ENCODE assay signal across 23 mouse cellular contexts in genomic region chr14:32027218-32027617, GRCm38 (mm10). TPM values are rescaled to one million over a fixed set of nuclear protein-coding genes. Genes with fewer than 3 reads are reported as not detected.
"Had no signal": no experiment of that assay in that cellular context is flagged by ENCODE, and none has a peak within 500 bp of the region (broad histone marks: within the 10 kb centered on the region; RNA-seq: fewer than 3 reads in every experiment).

No protein-coding gene starts in this region.

- H3K9ac ChIP-seq: limb, embryonic 13.5 days; liver, embryonic 12.5 days; liver, embryonic 15.5 days; lung, embryonic 15.5 days; midbrain, embryonic 13.5 days; neural tube, embryonic 15.5 days; stomach, embryonic 15.5 days had no signal

- H3K27ac ChIP-seq: limb, embryonic 13.5 days; liver, embryonic 12.5 days; liver, embryonic 15.5 days; lung, embryonic 15.5 days; midbrain, embryonic 10.5 days; midbrain, embryonic 13.5 days; neural tube, embryonic 15.5 days; stomach, embryonic 15.5 days had no signal

- H3K36me3 ChIP-seq: limb, embryonic 13.5 days; liver, embryonic 12.5 days; liver, embryonic 15.5 days; lung, embryonic 15.5 days; midbrain, embryonic 10.5 days; midbrain, embryonic 13.5 days; neural tube, embryonic 15.5 days; stomach, embryonic 15.5 days had no signal

- H3K27me3 ChIP-seq: midbrain, embryonic 13.5 days; neural tube, embryonic 15.5 days had no signal

- H3K4me3 ChIP-seq: limb, embryonic 13.5 days; liver, embryonic 12.5 days; liver, embryonic 15.5 days; lung, embryonic 15.5 days; midbrain, embryonic 10.5 days; midbrain, embryonic 13.5 days; myocyte; neural tube, embryonic 15.5 days; stomach, embryonic 15.5 days had no signal

- H3K4me2 ChIP-seq: limb, embryonic 13.5 days; liver, embryonic 12.5 days; liver, embryonic 15.5 days; lung, embryonic 15.5 days; midbrain, embryonic 13.5 days; neural tube, embryonic 15.5 days; stomach, embryonic 15.5 days had no signal

- DNase-seq: kidney, adult 8-10 months; kidney, postnatal 4 days; left cerebral cortex, postnatal 4 days; liver; lung, adult 18-20 months; lung, postnatal 10 days; lung, postnatal 36 days; right cerebral cortex, adult 18-20 months; right cerebral cortex, postnatal 25 days; spleen, adult 18-20 months; thymus, postnatal 25 days had no signal

- ATAC-seq: intestine, postnatal 0 days; liver, embryonic 12.5 days; midbrain, embryonic 13.5 days; midbrain, embryonic 16.5 days had no signal

- H3K9me3 ChIP-seq: limb, embryonic 13.5 days; liver, embryonic 12.5 days; liver, embryonic 15.5 days; lung, embryonic 15.5 days; megakaryocyte, embryonic 14.5 days; midbrain, embryonic 10.5 days; midbrain, embryonic 13.5 days; neural tube, embryonic 15.5 days; stomach, embryonic 15.5 days had no signal

RNA-seq across cellular contexts. Expression of gene Galnt15, which starts 1.6 kb away (rescaled TPM):
- polyA plus RNA-seq: liver, embryonic 12.5 days; liver, embryonic 15.5 days; myocyte had no signal
